Mouse (Mus musculus): ENCODE measurements around the gene BC051019. TPM values are rescaled to one million over a fixed set of nuclear protein-coding genes. Genes with fewer than 3 reads are reported as not detected.

BC051019 gene
- total RNA-seq, 2 experiments from 2014 or later: not detected

GRCm38 (mm10) chr7:109707023-109707785 lies 16.4 kb downstream of the BC051019 start:
- no peak for DNase-seq

- no peak for DNase-seq
Observed at GRCm38 (mm10) chr7:109704461-109704860, 19.2 kb downstream of the BC051019 start.

DNA sequence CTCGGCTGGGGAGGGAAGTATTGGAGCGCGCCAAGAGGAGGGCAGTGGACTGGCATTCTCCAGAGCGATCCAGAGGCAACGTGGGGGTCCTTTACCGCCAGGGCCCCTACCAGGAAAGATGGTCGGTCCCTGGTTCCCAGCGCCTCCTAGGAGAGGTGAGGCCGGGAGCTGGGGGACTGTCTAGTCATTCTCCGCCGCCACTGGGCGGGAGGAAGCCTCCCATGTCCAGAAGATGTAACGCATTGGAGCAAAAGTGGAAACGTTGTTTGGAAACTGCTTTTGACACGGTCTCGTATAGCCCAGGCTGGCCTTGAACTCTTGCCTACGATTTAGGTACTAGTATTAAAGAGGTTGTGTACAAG lies 19.7 kb downstream of the BC051019 start:
- no peak for DNase-seq

DNA sequence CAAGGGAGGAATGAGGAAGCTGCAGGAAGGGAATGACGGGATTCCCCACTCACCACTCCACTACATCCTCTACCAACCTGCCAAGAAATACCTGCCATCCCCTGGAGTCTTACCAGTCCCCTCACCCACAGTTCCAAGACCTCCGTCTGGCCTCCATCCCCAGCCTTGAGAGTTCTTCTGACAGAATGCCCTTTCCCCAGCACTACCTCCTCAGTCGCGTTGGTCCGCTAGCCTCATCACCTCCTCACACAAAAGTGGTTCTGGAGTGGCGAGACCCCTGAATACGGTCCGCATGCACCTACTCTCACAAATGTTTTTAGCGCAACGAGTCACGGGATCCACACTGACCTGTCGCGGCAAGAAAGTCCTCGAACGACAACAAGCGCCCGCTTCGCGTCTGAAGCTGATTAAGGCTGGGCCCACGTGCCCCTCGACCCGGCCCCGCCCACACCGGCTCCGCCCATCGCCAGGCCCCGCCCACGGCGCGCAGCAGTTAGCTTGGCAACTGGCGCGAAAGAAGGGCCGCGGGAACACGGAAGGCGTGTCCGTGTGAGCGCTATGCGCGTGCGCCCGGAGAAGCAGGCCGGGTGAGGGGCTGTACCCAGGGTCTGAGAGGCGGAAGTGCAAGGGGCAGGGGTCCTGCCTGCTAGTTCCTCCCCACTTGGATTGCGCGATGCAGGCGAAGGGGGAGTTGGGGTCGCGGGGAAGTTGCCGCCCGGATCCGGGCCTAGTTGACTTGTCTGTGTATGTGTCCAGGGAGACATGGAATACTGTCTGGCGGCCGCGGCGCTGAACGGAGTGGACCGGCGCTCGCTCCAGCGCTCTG lies 20.2 kb downstream of the BC051019 start, which contains the start of the genes St5 and Akip1:
St5 (minus strand) TSS at position 416 of the 826 bp plus-strand sequence.
Akip1 (plus strand) TSS at position 501 of the 826 bp plus-strand sequence.
- peak; percentile 98 for DNase-seq

DNA sequence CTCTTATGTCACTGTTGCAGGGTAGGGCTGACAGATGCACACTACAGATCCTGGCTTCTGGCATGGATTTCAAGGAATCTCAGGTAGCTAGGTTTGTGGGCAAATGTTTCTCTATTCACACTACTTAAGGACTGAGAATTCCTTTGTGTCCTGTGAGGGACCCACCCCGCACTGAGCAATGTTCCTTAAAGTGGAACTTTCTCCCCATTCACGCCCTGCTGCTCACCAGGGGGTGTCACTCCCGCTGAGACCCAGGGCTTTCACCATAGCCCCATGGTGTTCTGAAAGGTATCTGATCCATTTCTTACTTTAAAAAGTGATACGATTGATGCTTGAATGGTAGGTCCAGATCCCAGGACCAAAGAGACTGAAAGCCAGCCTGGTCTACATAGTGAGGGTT lies 20.9 kb downstream of the BC051019 start:
- DNase-seq: no peak

DNA sequence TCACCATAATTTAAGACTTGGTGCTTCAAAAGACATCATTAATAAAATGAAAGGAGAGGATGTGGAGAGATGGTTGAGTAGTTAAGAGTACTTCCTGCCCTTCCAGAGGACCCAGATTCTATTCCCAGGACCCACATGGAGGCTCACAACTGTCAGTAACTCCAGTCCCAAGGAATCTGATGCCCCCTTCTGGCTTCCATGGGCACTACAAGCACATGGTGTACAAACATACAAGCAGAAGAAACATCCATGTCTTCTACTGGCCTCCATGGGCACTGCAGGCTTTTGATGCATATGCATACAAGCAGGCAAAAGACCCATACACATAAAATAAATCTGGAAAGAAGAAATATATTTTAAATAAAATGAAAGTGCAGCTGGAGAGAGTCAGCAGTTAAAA lies 23.4 kb downstream of the BC051019 start:
- DNase-seq: no peak

DNA sequence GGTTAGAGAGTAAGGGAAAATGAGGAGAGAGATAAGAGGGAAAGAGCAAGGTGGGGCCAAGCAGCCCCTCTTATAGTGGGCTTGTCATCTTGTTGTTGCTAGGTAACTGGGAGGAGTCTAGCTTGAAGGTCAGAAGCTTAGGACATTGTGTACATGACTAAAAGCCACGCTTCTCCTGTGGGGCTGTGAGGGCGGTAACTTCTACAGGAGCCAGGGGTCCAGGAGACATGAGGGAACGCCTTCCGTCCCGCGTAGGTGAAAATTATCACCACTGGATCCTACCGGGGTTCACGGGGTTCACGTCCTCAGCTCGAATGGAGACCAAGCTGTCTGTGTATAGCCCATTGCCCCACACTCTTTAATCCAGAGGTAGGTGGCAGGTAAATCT lies 28.3 kb downstream of the BC051019 start:
- DNase-seq: no peak

DNA sequence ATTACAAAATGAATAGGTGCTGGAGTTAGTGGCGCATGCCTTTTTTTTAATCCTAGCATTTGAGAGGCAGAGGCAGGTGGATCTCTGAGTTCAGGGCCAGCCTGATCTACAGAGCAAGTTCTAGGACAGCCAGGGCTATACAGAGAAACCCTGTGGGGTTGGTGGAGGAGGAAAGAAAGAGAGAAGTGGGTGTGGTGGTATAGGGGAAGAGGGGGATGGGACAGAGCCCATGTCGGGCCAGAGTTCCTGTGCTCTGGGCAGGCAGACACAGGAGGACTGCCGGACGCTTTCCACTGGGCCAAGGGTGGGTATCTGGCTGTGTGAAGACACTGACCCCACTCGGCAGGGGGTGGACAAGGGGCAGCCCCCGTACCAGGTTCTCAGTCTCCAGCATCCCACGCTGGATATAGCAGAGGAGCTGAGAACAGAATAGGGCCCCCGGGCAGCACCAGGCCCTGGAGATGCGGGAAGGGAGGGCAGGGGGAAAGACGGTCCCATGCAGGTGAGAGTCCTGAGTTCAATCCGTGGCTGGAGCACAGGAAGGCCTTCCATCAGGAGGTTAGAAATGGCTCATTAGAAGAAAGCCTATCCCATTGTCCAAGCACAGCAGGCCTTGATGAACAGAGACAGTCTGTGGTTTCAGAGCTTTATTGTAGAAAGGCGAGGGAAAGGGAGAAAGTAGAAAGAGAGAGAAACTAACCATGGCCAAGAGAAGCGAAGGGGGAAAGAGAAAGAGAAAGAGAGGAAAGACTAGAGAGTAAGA lies 28.9 kb downstream of the BC051019 start:
- DNase-seq: no peak

DNA sequence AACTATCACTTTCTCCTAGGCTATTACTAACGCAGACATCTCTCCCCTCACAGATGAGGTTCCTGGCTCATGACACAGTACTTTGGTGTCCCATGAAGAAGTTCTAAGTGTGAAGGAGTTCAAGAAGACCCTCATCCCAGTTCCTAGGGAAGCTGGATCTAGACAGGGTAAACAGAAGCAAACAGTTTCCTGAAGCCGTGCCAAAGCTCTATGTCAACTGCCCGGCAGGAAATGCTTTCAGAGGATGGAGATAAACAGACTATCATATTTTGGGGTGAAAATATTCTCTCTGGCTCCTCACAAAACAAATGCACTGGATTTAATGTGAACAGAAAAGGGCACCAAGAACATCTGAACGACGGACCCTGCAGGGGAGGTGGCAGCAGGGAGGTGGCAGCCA lies 32.7 kb downstream of the BC051019 start:
- DNase-seq: no peak

DNA sequence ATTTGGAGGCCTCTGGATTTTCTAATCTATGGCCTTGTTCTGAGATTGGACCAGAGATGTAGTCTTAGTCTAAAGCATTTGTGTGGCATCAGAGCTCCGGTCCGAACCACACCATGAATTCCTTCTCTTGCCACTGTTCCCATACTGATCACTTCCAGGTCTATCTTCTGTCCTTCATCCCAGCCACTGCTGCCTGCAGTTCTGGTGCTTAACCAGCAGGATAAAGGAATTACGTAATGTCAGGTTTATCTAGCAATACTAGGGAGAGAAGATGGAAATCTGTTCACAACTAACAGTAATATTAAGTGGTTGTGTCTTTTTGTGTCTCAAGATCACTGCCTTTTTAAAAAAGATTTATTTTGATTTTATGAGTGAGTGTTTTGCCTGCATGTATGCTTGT lies 33.5 kb downstream of the BC051019 start:
- no peak for DNase-seq

DNA sequence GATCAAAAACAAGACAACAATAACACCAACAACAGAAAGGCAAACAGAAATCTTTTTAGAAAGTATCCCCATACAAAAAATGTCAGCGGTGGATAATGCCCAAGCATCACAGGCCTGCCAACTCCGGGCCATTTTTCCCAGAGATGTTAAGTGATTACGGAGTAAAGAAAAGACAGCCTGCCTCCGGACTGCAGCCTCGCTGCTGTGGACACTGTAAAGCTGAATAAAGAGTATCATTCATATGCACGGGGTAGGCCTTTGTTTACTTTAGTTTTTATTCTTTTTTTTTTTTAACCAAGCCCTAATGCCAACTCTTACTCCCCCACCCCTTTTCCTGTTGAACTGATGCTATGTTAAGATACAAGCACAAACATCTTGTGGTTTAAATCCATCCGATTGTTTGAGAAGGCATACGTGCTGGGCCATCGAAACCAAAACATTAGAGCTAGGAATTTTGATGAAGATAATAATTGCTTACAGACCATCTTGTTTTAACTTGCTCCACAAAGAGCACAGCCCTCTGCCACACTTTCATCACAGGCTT lies 37.0 kb downstream of the BC051019 start:
- DNase-seq: no peak

DNA sequence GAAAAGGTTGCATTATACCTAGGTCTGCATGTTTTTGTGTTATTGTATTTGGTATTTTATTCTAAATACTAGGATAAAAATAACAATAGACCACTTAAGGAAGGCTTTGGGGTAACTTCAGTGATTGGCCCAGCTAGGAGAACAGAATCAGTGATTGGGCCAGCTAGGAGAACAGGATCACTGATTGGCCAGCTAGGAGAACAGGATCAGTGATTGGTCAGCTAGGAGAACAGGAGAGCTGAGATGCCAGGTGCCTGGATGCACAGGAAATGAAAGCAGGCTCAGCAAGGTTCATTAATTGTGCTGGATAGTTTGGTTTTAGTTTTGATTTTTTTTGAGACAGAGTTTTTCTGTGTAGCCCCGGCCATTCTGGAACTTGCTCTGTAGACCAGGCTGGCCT lies 42.8 kb downstream of the BC051019 start:
- no peak for DNase-seq

DNA sequence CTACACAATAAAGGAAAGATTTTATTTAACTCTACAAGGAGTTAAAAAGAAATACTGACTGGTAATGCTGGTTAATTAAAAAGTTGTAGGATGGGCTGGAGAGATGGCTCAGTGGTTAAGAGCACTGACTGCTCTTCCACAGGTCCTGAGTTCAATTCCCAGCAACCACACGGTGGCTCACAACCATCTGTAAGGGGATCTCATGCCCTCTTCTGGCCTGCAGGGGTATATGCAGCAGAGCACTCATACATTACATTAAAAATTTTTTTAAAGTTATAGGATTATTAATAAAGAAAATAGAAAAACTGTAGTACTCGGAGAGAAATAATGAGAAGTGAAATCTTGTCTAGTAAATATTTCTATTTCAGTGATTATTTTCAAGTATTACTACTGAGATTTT lies 43.4 kb downstream of the BC051019 start:
- DNase-seq: no peak

- no peak for DNase-seq
Observed at GRCm38 (mm10) chr7:109674944-109675628, 48.6 kb downstream of the BC051019 start.

- peak; percentile 75 for DNase-seq
Observed at GRCm38 (mm10) chr7:109671581-109672471, 51.8 kb downstream of the BC051019 start.

DNA sequence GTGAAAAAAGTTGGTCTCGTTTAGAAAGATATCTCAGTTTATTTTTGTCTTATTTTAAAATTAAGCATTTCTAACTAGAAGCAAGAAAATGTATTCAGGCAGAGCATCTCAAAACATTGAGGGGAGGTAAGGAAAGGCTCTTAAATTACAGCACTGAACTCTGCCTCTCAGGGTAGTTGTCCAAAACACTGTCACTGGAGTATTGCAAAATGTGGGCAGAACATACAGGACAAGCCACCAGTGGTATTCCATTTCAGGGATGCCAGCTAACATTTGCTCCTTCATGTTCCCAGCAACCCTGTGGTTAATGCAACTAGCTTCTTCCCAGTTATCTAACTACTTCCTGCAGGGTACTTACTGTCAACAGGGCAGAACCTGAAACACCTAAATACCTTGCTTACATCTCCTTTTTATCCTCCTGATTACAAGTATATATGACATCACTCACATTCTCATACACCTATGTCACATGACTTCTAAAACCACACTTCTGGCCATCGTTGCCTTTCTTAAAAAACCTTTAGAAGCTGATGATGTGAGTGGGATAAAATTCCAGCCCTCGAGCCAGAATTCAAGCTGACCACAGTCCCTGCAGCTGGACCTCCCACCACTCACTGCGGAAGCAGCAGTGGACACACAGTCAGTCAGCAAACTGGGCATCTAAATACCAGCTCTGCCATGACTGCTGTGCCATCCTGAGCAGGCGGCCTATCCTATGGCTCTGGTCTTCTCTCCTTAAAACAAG lies 54.1 kb downstream of the BC051019 start:
- no peak for DNase-seq

DNA sequence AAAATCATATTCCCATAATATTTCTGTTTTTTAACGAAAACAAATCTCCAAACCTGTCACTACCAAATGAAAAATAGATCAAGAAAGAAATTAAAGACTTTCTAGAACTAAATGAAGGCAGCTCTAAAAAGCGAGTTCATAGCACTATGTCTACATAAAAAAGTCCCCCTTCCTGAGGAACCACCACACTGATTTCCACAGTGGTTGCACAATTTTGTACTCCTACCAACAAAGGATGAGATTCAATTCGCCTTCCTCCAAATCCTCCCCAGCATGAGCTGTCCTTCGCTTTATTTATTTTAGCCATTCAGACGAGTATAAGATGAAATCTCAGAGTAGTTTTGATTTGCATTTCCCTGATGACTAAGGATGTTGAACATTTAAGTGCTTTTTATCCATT lies 57.0 kb downstream of the BC051019 start:
- DNase-seq: no peak

DNA sequence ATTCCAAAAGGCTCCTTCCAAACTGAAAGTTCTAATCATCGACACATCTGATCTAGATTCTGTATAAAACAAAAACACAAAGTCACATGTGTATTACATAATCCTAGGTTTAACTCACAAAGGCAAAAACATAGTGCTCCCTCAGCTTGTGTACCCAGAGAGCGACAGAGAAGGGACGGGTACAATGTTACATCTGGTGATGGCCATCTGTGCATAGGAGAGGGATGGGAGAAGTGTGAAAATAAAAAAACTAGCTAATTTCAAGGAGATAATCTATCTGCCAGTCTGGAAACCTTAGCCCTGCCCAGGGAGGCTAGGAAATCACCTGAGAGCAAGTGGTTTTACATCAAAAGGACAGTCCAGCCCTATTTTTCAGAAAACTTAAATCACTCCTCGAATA lies 61.0 kb downstream of the BC051019 start:
- no peak for DNase-seq
